Mouse (Mus musculus): ENCODE results near the gene Gal3st4. TPM values are rescaled to one million over a fixed set of nuclear protein-coding genes. Genes with fewer than 3 reads are reported as not detected.

Gene Gal3st4
- polyA plus RNA-seq, 1 experiment, result not detected

DNA sequence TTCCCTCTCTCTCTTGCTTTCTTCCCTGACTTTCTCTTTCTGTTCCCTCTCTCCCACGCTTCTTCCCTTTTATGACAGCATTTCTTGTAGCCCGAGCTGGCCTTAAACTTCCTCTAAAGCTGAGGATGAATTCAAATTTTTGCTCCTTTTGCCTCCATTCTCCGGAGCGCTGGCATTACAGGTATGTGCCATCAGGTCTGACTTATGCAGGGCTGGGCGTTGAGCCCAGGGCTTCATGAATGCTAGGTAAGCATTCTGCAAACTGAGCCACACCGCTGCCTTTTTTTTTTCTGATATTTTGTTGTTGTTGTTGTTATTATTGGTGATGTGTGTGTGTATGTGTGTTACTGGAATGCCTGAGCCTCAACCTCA is 8.4 kb downstream of the Gal3st4 start:
- TF ChIP-seq MYOG (IDR thresholded peaks at IDR 0.05; ENCODE audit: control insufficient read depth in 1 of 3, insufficient read depth in 1 of 3, insufficient read length in 2 of 3, low read depth in 2 of 3) (no peak), E2F4 (IDR thresholded peaks at IDR 0.05; ENCODE audit: insufficient read depth) (no peak), MAX (IDR thresholded peaks at IDR 0.05; ENCODE audit: low read depth) (no peak), POLR2AphosphoS2 (IDR thresholded peaks at IDR 0.05; ENCODE audit: insufficient read length, low read depth) (no peak), POLR2A (IDR thresholded peaks at IDR 0.05; ENCODE audit: insufficient read length, low read depth) (no peak), MYOD1 (IDR thresholded peaks at IDR 0.05; ENCODE audit: control insufficient read depth in 1 of 3, insufficient read length in 2 of 3, low read depth in 2 of 3) (no peak), REST (IDR thresholded peaks at IDR 0.05; ENCODE audit: insufficient read depth, insufficient read length) (no peak), TCF3 (IDR thresholded peaks at IDR 0.05; ENCODE audit: insufficient read length, low read depth) (no peak), USF1 (IDR thresholded peaks at IDR 0.05; ENCODE audit: low read depth) (no peak)
- Histone ChIP-seq H3K36me3 (ENCODE audit: control insufficient read depth, insufficient read depth) (no peaks in the 10 kb centered on the region), H3K4me2 (ENCODE audit: low read depth) (peak overlapping the region; percentile 98), H3K79me2 (ENCODE audit: control insufficient read depth, insufficient read depth) (peaks cover 8% of the 10 kb centered on the region), H3K4me3 (peak overlapping the region; percentile 60), H3K27me3 (ENCODE audit: control insufficient read depth, insufficient read depth, insufficient read length) (no peaks in the 10 kb centered on the region), H3ac (ENCODE audit: control insufficient read depth, insufficient read length) (peak overlapping the region; percentile 82)

DNA sequence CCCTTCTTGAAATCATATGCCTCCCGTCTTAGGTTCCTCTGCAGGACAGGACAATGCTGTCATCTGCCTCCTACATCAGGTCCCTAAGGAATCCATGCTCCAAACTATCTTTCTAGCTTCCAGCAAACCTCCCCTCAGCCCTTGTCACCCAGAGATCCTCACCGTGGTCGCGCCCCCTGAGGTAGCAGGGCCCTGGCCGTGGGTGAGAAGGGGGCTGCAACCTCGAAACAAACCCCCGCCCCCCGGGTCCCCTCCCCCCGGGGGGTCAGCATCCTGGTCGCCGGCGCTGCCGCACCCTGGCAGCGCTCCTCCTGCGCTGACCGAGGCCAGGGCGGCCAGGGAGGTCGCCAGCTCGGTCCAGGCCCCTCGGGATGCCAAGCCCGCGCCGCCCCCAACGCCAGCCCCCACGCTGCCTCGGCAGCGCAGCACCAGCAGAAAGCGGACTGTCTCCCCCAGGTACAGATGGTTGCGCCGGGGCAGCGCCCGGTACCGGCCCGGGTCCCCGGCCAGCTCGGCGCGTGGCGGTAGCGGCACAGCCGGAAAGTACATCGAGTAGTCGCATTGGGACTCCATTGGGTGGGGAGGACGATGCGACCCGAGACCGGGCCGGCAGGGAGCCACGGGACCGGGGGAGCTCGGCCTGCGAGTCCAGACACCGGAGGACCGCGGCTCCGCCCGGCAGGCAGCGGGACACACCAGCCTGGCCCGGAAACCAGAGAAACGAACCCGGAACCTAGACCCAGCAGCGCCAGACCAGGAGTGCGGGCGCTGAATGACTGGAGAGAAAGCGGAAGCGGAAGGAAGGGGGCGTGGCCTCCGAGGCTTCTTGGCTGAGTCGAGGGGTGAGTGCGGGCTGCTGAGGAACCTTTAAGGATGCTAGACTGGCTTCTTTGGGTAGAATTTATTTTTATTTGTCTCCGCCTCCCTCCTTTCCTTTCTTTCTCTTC is 9.1 kb downstream of the Gal3st4 start, which contains the start of gene BC037034:
BC037034 (minus strand) TSS at position 774 of the 947 bp plus-strand sequence.
- H3K4me3 ChIP-seq, result peak within 1 kb of the TSS; percentile 60
- H3ac ChIP-seq (ENCODE audit: control insufficient read depth, insufficient read length), result peak within 1 kb of the TSS; percentile 82
- TF ChIP-seq SRF (IDR thresholded peaks at IDR 0.05; ENCODE audit: control insufficient read depth, insufficient read length, low read depth), result no peak
- peak; percentile 84 for TF ChIP-seq POLR2AphosphoS2 (IDR thresholded peaks at IDR 0.05; ENCODE audit: insufficient read length, low read depth)
- no peak for TF ChIP-seq TCF3 (IDR thresholded peaks at IDR 0.05; ENCODE audit: insufficient read length, low read depth)
- TF ChIP-seq TCF12 (IDR thresholded peaks at IDR 0.05; ENCODE audit: insufficient read depth, poor library complexity, severe bottlenecking), result no peak
- no peak for TF ChIP-seq MYOG (IDR thresholded peaks at IDR 0.05; ENCODE audit: control insufficient read depth in 1 of 3, insufficient read depth in 1 of 3, insufficient read length in 2 of 3, low read depth in 2 of 3)
- TF ChIP-seq E2F4 (IDR thresholded peaks at IDR 0.05; ENCODE audit: insufficient read depth), result no peak
- peak; percentile 78 for TF ChIP-seq POLR2A (IDR thresholded peaks at IDR 0.05; ENCODE audit: insufficient read length, low read depth)
- no peak for TF ChIP-seq CEBPB (IDR thresholded peaks at IDR 0.05; ENCODE audit: insufficient read depth, poor library complexity, severe bottlenecking)
- H3K36me3 ChIP-seq (ENCODE audit: control insufficient read depth, insufficient read depth), result no peaks in the 10 kb centered on the region
- H3K79me2 ChIP-seq (ENCODE audit: control insufficient read depth, insufficient read depth), result peaks cover 8% of the 10 kb centered on the region
- no peaks in the 10 kb centered on the region for H3K27me3 ChIP-seq (ENCODE audit: control insufficient read depth, insufficient read depth, insufficient read length)
- peak within 1 kb of the TSS; percentile 98 for H3K4me2 ChIP-seq (ENCODE audit: low read depth)

GRCm38 (mm10) chr5:138262582-138263240 is 9.9 kb downstream of the Gal3st4 start:
- Histone ChIP-seq H3K4me2 (ENCODE audit: low read depth) (peak overlapping the region; percentile 92), H3ac (ENCODE audit: control insufficient read depth, insufficient read length) (peak overlapping the region; percentile 82), H3K36me3 (ENCODE audit: control insufficient read depth, insufficient read depth) (no peaks in the 10 kb centered on the region)

DNA sequence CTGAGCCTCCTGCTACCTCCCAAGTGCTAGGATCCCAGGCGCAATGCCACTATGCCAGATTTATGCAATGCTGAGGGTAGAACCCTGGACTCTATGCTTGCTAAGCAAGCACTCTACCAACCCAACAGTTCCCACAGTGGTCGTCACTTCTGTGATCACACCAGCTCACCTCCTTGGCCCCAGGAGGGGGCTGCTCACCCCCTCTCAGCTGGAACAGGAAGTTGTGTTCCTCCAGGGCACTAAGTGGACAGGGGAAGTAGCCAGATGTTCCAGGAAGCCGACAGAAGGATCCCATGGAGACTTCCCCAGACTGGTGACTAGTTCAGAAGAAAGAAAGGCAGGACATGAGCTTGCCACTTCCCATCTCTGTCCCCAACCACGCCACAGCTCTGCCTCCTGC is 10.6 kb downstream of the Gal3st4 start:
- H3ac ChIP-seq (ENCODE audit: control insufficient read depth, insufficient read length), result no peak overlapping the region
- peaks cover 8% of the 10 kb centered on the region for H3K79me2 ChIP-seq (ENCODE audit: control insufficient read depth, insufficient read depth)
- no peaks in the 10 kb centered on the region for H3K36me3 ChIP-seq (ENCODE audit: control insufficient read depth, insufficient read depth)
- H3K27me3 ChIP-seq (ENCODE audit: control insufficient read depth, insufficient read depth, insufficient read length), result no peaks in the 10 kb centered on the region
- H3K4me3 ChIP-seq, result peak overlapping the region; percentile 60
- no peak overlapping the region for H3K4me2 ChIP-seq (ENCODE audit: low read depth)
- no peak for TF ChIP-seq MYOG (IDR thresholded peaks at IDR 0.05; ENCODE audit: control insufficient read depth in 1 of 3, insufficient read depth in 1 of 3, insufficient read length in 2 of 3, low read depth in 2 of 3)
- no peak for TF ChIP-seq USF1 (IDR thresholded peaks at IDR 0.05; ENCODE audit: low read depth)
- no peak for TF ChIP-seq E2F4 (IDR thresholded peaks at IDR 0.05; ENCODE audit: insufficient read depth)
- TF ChIP-seq POLR2A (IDR thresholded peaks at IDR 0.05; ENCODE audit: insufficient read length, low read depth), result no peak
- TF ChIP-seq MAX (IDR thresholded peaks at IDR 0.05; ENCODE audit: low read depth), result no peak
- no peak for TF ChIP-seq TCF3 (IDR thresholded peaks at IDR 0.05; ENCODE audit: insufficient read length, low read depth)
- no peak for TF ChIP-seq POLR2AphosphoS2 (IDR thresholded peaks at IDR 0.05; ENCODE audit: insufficient read length, low read depth)
- TF ChIP-seq TCF12 (IDR thresholded peaks at IDR 0.05; ENCODE audit: insufficient read depth, poor library complexity, severe bottlenecking), result no peak
- no peak for TF ChIP-seq SRF (IDR thresholded peaks at IDR 0.05; ENCODE audit: control insufficient read depth, insufficient read length, low read depth)
- no peak for TF ChIP-seq MYOD1 (IDR thresholded peaks at IDR 0.05; ENCODE audit: control insufficient read depth in 1 of 3, insufficient read length in 2 of 3, low read depth in 2 of 3)
- no peak for TF ChIP-seq CEBPB (IDR thresholded peaks at IDR 0.05; ENCODE audit: insufficient read depth, poor library complexity, severe bottlenecking)
- TF ChIP-seq REST (IDR thresholded peaks at IDR 0.05; ENCODE audit: insufficient read depth, insufficient read length), result no peak

More at GRCm38 (mm10) chr5:138262582-138263240, 9.9 kb downstream of the Gal3st4 start:
- H3K27me3 ChIP-seq (ENCODE audit: control insufficient read depth, insufficient read depth, insufficient read length), result no peaks in the 10 kb centered on the region
- H3K79me2 ChIP-seq (ENCODE audit: control insufficient read depth, insufficient read depth), result peaks cover 8% of the 10 kb centered on the region
- H3K4me3 ChIP-seq, result peak overlapping the region; percentile 60
- TF ChIP-seq CEBPB (IDR thresholded peaks at IDR 0.05; ENCODE audit: insufficient read depth, poor library complexity, severe bottlenecking) (no peak), POLR2A (IDR thresholded peaks at IDR 0.05; ENCODE audit: insufficient read length, low read depth) (no peak), E2F4 (IDR thresholded peaks at IDR 0.05; ENCODE audit: insufficient read depth) (no peak), MYOD1 (IDR thresholded peaks at IDR 0.05; ENCODE audit: control insufficient read depth in 1 of 3, insufficient read length in 2 of 3, low read depth in 2 of 3) (no peak), MYOG (IDR thresholded peaks at IDR 0.05; ENCODE audit: control insufficient read depth in 1 of 3, insufficient read depth in 1 of 3, insufficient read length in 2 of 3, low read depth in 2 of 3) (no peak), TCF3 (IDR thresholded peaks at IDR 0.05; ENCODE audit: insufficient read length, low read depth) (no peak), MAX (IDR thresholded peaks at IDR 0.05; ENCODE audit: low read depth) (no peak)
